Mouse (Mus musculus): ENCODE measurements at regions not wholly inside any gene's neighbourhood (a gene's known extent, or its start where the extent isn't known, plus 50 kb on each side); places are given as distances from the start of the nearest gene placed in this dataset.

DNA sequence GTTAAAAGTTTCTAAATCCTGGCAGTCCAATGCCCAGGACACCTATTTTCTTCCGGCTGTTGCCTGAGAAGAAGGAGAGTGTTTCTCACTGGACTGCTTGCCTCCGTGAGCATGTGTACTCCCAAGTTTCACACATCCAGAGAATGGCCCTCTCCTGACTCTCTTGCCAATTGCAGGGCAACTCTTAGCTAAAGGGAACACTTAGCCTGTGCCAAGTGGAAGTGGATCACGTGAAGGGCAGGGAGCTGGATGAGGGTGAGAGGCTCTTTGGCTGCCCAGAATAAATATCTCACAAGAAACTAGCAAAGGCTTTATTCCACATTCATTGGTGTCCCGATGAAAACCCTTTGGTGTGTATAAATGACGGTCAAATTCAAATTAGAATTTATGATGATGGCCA is 164.1 kb downstream of the Mid1ip1 start:
- no peak for TF ChIP-seq CTCF (IDR thresholded peaks at IDR 0.05; ENCODE audit: low read depth)
- no peak for TF ChIP-seq EP300 (optimal IDR thresholded peaks at IDR 0.05)
